Mouse (Mus musculus): ENCODE measurements around the gene Wrap73. TPM values are rescaled to one million over a fixed set of nuclear protein-coding genes. Genes with fewer than 3 reads are reported as not detected.

Gene Wrap73
- total and polyA plus RNA-seq, 3 experiments = 32.1 to 77.6 (median 49.3) TPM

DNA sequence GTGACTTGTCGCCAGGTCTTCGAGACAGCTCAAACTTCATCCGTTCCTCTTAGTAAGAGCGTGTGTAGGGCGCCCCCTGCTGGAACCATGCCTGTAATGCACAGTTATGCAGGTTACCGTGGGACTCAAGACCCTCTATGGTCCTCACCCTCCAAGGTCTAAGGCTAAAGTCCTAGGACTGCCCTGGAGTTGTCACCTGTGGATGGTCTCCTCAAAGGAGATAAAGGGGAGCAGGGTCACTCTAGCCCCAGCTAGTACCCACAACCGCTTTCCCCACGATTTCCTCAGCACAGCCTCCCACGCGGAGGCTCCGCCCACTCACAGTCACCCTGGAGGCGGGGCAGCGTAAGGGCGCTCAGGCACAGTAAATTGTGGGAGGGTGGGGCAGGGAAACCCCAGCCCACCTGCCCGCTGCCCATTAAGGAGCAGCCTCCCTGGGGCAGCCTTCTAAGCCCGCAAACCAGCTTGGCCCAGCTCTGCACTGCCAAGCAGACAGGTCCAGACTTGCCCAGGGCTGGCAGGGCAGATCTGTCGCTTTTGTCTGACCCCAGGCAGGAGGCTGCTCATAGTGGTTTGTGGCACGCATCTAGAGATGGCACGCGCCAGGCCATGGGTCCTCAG lies 36.7 kb upstream of the Wrap73 start (continued):
- TF ChIP-seq ELF1 (IDR thresholded peaks at IDR 0.05; ENCODE audit: low read depth, low read length) (peak; percentile 49), CTCF (conservative IDR thresholded peaks at IDR 0.05 in 1 of 2, IDR thresholded peaks at IDR 0.05 in 1 of 2; ENCODE audit: low read depth in 2 of 2, low read length in 2 of 2) (peak; percentile 90 to 91), POLR2A (IDR thresholded peaks at IDR 0.05; ENCODE audit: low read depth, low read length) (no peak), HCFC1 (IDR thresholded peaks at IDR 0.05; ENCODE audit: low read depth, low read length) (peak; percentile 31; the same call in 1 of the 2 replicates), POLR2AphosphoS2 (IDR thresholded peaks at IDR 0.05; ENCODE audit: low read depth, low read length) (no peak; the same call in 1 of the 2 replicates), TCF12 (IDR thresholded peaks at IDR 0.05; ENCODE audit: low read depth, low read length) (peak; percentile 76), MAFK (IDR thresholded peaks at IDR 0.05; ENCODE audit: insufficient replicate concordance, low read length) (no peak), ZMIZ1 (IDR thresholded peaks at IDR 0.05; ENCODE audit: low read depth, low read length) (no peak)

DNA sequence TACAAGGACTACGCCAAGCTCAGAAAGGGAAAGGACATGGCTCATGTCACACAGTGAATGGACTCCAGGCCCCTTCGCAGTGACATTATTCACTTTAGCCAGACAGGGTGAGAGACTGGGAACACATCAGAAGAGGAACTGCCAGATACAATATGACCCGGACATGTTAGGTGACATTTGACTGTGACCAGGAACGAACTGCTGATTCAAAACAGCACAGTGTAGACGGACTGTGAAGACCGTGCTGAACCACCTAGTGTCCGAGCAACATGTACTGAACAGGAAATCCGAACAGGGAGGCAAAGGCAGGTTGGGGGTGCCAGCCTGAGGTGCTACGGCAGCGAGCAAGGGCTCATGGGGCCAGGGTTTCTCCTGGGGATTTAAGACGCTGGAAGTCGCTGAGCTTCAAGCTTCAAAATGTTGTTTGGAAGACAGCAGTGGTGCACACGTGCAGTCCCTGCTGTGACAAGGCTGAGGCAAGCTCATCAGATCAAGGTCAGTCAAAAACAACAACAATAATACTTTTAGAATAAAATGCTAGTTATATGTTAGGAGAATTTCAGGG lies 35.6 kb upstream of the Wrap73 start:
- Histone ChIP-seq H3K4me3 (replicated peaks in 1 of 3; ENCODE audit: low read depth in 2 of 3, low read length in 2 of 3, poor library complexity in 1 of 3) (peak overlapping the region in 2 of 3 experiments; percentile 5 to 26), H3K27me3 (replicated peaks) (no peaks in the 10 kb centered on the region), H3K9me3 (replicated peaks; ENCODE audit: low read length) (no peaks in the 10 kb centered on the region), H3K4me2 (ENCODE audit: insufficient read depth, low read depth, poor library complexity, severe bottlenecking) (peak overlapping the region; percentile 30), H3K36me3 (replicated peaks in 1 of 2; ENCODE audit: control insufficient read depth in 1 of 2, insufficient read depth in 1 of 2, low read length in 1 of 2) (peaks cover 26 to 68% of the 10 kb centered on the region in 2 experiments), H3K79me2 (replicated peaks; ENCODE audit: control insufficient read depth, extremely low read depth, insufficient read depth, poor library complexity, severe bottlenecking) (peaks cover 38% of the 10 kb centered on the region), H3K27ac (ENCODE audit: insufficient read depth, low read depth) (peak overlapping the region; percentile 98), H3K4me1 (ENCODE audit: control insufficient read depth in 1 of 2, insufficient read depth in 2 of 2) (peaks cover 56 to 96% of the 10 kb centered on the region in 2 experiments), H3K9ac (ENCODE audit: insufficient read depth, low read depth) (peak overlapping the region; percentile 18; the same call in 1 of the 2 replicates)
- dilution Hi-C loops (cut with MboI; ENCODE audit: extremely low pct_ligation_motif_present, extremely low pct_unique_long_range_greater_than_20kb, low sequenced_read_pairs) = no loop called here
- DNase-seq (ENCODE audit: extremely low read depth) = peak; percentile 51
- in situ Hi-C loops (cut with MboI; ENCODE audit: low pct_ligation_motif_present, low pct_unique_long_range_greater_than_20kb, low sequenced_read_pairs) = loop anchor here (25.0 kb wide), 1 partner anchor 1819 kb away; the partner anchor contains the start of genes Hes3 and Icmt
- TF ChIP-seq EP300 (IDR thresholded peaks at IDR 0.05; ENCODE audit: low read length) (peak; percentile 46), UBTF (IDR thresholded peaks at IDR 0.05; ENCODE audit: low read depth, low read length) (no peak), ZKSCAN1 (IDR thresholded peaks at IDR 0.05; ENCODE audit: borderline replicate concordance, low read depth, low read length) (no peak), ELF1 (IDR thresholded peaks at IDR 0.05; ENCODE audit: low read depth, low read length) (peak; percentile 53), ZNF384 (IDR thresholded peaks at IDR 0.05; ENCODE audit: low read depth, low read length) (no peak), POLR2AphosphoS2 (IDR thresholded peaks at IDR 0.05; ENCODE audit: low read depth, low read length) (no peak), POLR2A (IDR thresholded peaks at IDR 0.05; ENCODE audit: low read depth, low read length) (peak; percentile 42; the same call in 1 of the 2 replicates), E2F4 (IDR thresholded peaks at IDR 0.05; ENCODE audit: insufficient replicate concordance, low read depth, low read length) (no peak), MYC (IDR thresholded peaks at IDR 0.05; ENCODE audit: low read depth, low read length) (no peak), ZMIZ1 (IDR thresholded peaks at IDR 0.05; ENCODE audit: low read depth, low read length) (no peak), MXI1 (IDR thresholded peaks at IDR 0.05; ENCODE audit: low read depth, low read length) (peak; percentile 46; the same call in 1 of the 2 replicates), NELFE (IDR thresholded peaks at IDR 0.05; ENCODE audit: low read depth, low read length) (no peak), ZC3H11A (IDR thresholded peaks at IDR 0.05; ENCODE audit: low read depth, low read length) (no peak), MAZ (IDR thresholded peaks at IDR 0.05; ENCODE audit: low read depth, low read length) (no peak), GABPA (IDR thresholded peaks at IDR 0.05; ENCODE audit: insufficient replicate concordance, low read depth, low read length) (no peak), CHD1 (IDR thresholded peaks at IDR 0.05; ENCODE audit: low read depth, low read length) (no peak), RAD21 (IDR thresholded peaks at IDR 0.05; ENCODE audit: low read depth, low read length) (no peak), BHLHE40 (IDR thresholded peaks at IDR 0.05; ENCODE audit: low read depth, low read length) (peak; percentile 51), SMC3 (IDR thresholded peaks at IDR 0.05; ENCODE audit: low read depth, low read length) (no peak), ETS1 (conservative IDR thresholded peaks at IDR 0.05; ENCODE audit: low read depth, low read length) (peak; percentile 41; the same call in 1 of the 2 replicates), NRF1 (IDR thresholded peaks at IDR 0.05; ENCODE audit: low read depth, low read length) (no peak), MEF2A (IDR thresholded peaks at IDR 0.05; ENCODE audit: borderline replicate concordance, low read depth, low read length) (no peak), TCF12 (IDR thresholded peaks at IDR 0.05; ENCODE audit: low read depth, low read length) (peak; percentile 55), JUN (IDR thresholded peaks at IDR 0.05; ENCODE audit: insufficient read depth, low read depth, low read length) (no peak), IRF4 (IDR thresholded peaks at IDR 0.05; ENCODE audit: low read depth, low read length) (peak; percentile 74), RCOR1 (conservative IDR thresholded peaks at IDR 0.05; ENCODE audit: low read depth, low read length) (no peak), TBP (conservative IDR thresholded peaks at IDR 0.05; ENCODE audit: low read depth, low read length) (no peak), MAFK (IDR thresholded peaks at IDR 0.05; ENCODE audit: insufficient replicate concordance, low read length) (no peak), HCFC1 (IDR thresholded peaks at IDR 0.05; ENCODE audit: low read depth, low read length) (peak; percentile 58), USF2 (conservative IDR thresholded peaks at IDR 0.05; ENCODE audit: low read depth, low read length) (no peak), MAX (IDR thresholded peaks at IDR 0.05; ENCODE audit: low read length) (peak; percentile 59), CHD2 (IDR thresholded peaks at IDR 0.05; ENCODE audit: low read length) (no peak), PAX5 (IDR thresholded peaks at IDR 0.05; ENCODE audit: low read length) (no peak)
